8 mouse cellular contexts compared by ENCODE assay signal in genomic region chr13:107955327-107956110, GRCm38 (mm10).
DNase-seq lines count a peak whose midpoint lies in the region; ATAC-seq and TF ChIP-seq lines count a peak whose summit lies in the region.

No protein-coding gene starts in this region.

- peak overlapping the region; percentile 46 for H3K4me2 ChIP-seq in heart, embryonic 13.5 days
- no peak overlapping the region for H3K4me2 ChIP-seq in embryonic facial prominence, embryonic 11.5 days (ENCODE audit: low read depth, low read length)
- H3K4me2 ChIP-seq in intestine, postnatal 0 days (replicated peaks; ENCODE audit: low read depth) = peak overlapping the region; percentile 24; the same call in 1 of the 2 replicates

- no peak for ATAC-seq in heart, embryonic 13.5 days (ENCODE audit: extremely low read depth, insufficient number of reproducible peaks, low FRiP score, low TSS enrichment)
- peak; percentile 93 for ATAC-seq in embryonic facial prominence, embryonic 11.5 days (replicated peaks; ENCODE audit: insufficient number of reproducible peaks, low FRiP score, low TSS enrichment, low read depth)
- ATAC-seq in intestine, postnatal 0 days = peak; percentile 57

- H3K9me3 ChIP-seq in heart, embryonic 13.5 days = no peaks in the 10 kb centered on the region
- H3K9me3 ChIP-seq in embryonic facial prominence, embryonic 11.5 days (replicated peaks; ENCODE audit: control insufficient read depth, low read length) = no peaks in the 10 kb centered on the region
- no peaks in the 10 kb centered on the region for H3K9me3 ChIP-seq in intestine, postnatal 0 days (ENCODE audit: control insufficient read depth)
- no peaks in the 10 kb centered on the region for H3K9me3 ChIP-seq in midbrain, embryonic 10.5 days (replicated peaks)

- TF ChIP-seq CTCF in intestine, postnatal 0 days (IDR thresholded peaks at IDR 0.05; ENCODE audit: low read depth) = no peak

- H3K36me3 ChIP-seq in heart, embryonic 13.5 days = no peaks in the 10 kb centered on the region
- H3K36me3 ChIP-seq in embryonic facial prominence, embryonic 11.5 days (replicated peaks; ENCODE audit: control insufficient read depth, insufficient read depth, low read depth, low read length) = no peaks in the 10 kb centered on the region
- H3K36me3 ChIP-seq in intestine, postnatal 0 days (ENCODE audit: control insufficient read depth, insufficient read depth) = no peaks in the 10 kb centered on the region
- no peaks in the 10 kb centered on the region for H3K36me3 ChIP-seq in midbrain, embryonic 10.5 days

- 18% methylated on average over 14 of the region's 18 CpGs for whole genome bisulfite sequencing in heart, embryonic 13.5 days
- WGBS in embryonic facial prominence, embryonic 11.5 days = 9% methylated on average over 15 of the region's 18 CpGs
- WGBS in intestine, postnatal 0 days = 37% methylated on average over 14 of the region's 18 CpGs
- WGBS in midbrain, embryonic 10.5 days = 3% methylated on average over 18 of the region's 18 CpGs

- H3K4me3 ChIP-seq in heart, embryonic 13.5 days = no peak overlapping the region
- H3K4me3 ChIP-seq in embryonic facial prominence, embryonic 11.5 days (ENCODE audit: low read depth, low read length) = no peak overlapping the region
- H3K4me3 ChIP-seq in intestine, postnatal 0 days (ENCODE audit: low read depth, low read length) = no peak overlapping the region
- peak overlapping the region; percentile 41 for H3K4me3 ChIP-seq in midbrain, embryonic 10.5 days

- H3K9ac ChIP-seq in heart, embryonic 13.5 days = no peak overlapping the region
- H3K9ac ChIP-seq in embryonic facial prominence, embryonic 11.5 days (replicated peaks; ENCODE audit: low read length) = no peak overlapping the region
- H3K9ac ChIP-seq in intestine, postnatal 0 days (ENCODE audit: low read depth, low read length) = no peak overlapping the region

- no peak for DNase-seq in heart, postnatal 25 days (ENCODE audit: low spot score)
- peak; percentile 74 for DNase-seq in embryonic facial prominence, embryonic 11.5 days (ENCODE audit: low spot score)
- peak; percentile 92 for DNase-seq in midbrain, embryonic 10.5 days (ENCODE audit: low spot score)
- peak; percentile 27 to 45 for DNase-seq in thymus, postnatal 36 days
- DNase-seq in cerebellum, adult 18-20 months = no peak
- no peak for DNase-seq in natural killer cell, adult 2 months (ENCODE audit: low spot score in 2 of 2)

- peak overlapping the region; percentile 24 for H3K27ac ChIP-seq in heart, embryonic 13.5 days (replicated peaks)
- no peak overlapping the region; the same call in 1 of the 2 replicates for H3K27ac ChIP-seq in embryonic facial prominence, embryonic 11.5 days (replicated peaks; ENCODE audit: low read depth, low read length)
- no peak overlapping the region for H3K27ac ChIP-seq in intestine, postnatal 0 days (ENCODE audit: low read depth, low read length)
- peak overlapping the region; percentile 93 for H3K27ac ChIP-seq in midbrain, embryonic 10.5 days (replicated peaks)

- intact Hi-C loops in heart, postnatal 25 days (cut with DNase I) = no loop called here

- H3K4me1 ChIP-seq in heart, embryonic 13.5 days = peaks cover 25% of the 10 kb centered on the region
- H3K4me1 ChIP-seq in embryonic facial prominence, embryonic 11.5 days (ENCODE audit: control insufficient read depth, insufficient read depth, low read length) = peaks cover 4% of the 10 kb centered on the region
- no peaks in the 10 kb centered on the region; the same call in 1 of the 2 replicates for H3K4me1 ChIP-seq in intestine, postnatal 0 days (replicated peaks; ENCODE audit: control insufficient read depth, insufficient read depth, low read length)
- peaks cover 40% of the 10 kb centered on the region for H3K4me1 ChIP-seq in midbrain, embryonic 10.5 days

- H3K27me3 ChIP-seq in heart, embryonic 13.5 days (replicated peaks) = no peaks in the 10 kb centered on the region
- H3K27me3 ChIP-seq in embryonic facial prominence, embryonic 11.5 days (ENCODE audit: control insufficient read depth, insufficient read depth, low read length) = no peaks in the 10 kb centered on the region
- no peaks in the 10 kb centered on the region for H3K27me3 ChIP-seq in intestine, postnatal 0 days (replicated peaks; ENCODE audit: control insufficient read depth, insufficient read depth, low read length)
- H3K27me3 ChIP-seq in midbrain, embryonic 10.5 days (ENCODE audit: low read depth, poor library complexity, severe bottlenecking) = no peaks in the 10 kb centered on the region

Comparison
In these comparisons a context has a peak if more than half of its experiments do, and no peak if none do; other contexts are left out.
1. H3K27ac ChIP-seq: peak in heart, embryonic 13.5 days (single experiment) and midbrain, embryonic 10.5 days (single experiment); none in embryonic facial prominence, embryonic 11.5 days (single experiment) and intestine, postnatal 0 days (single experiment).
2. DNase-seq: peak in embryonic facial prominence, embryonic 11.5 days (single experiment), midbrain, embryonic 10.5 days (single experiment) and thymus, postnatal 36 days (2 of 2); none in heart, postnatal 25 days (single experiment), cerebellum, adult 18-20 months (0 of 2) and natural killer cell, adult 2 months (0 of 2).